Mouse (Mus musculus) megakaryocyte progenitor cell, adult 5-6 weeks (primary cell): ENCODE results near the gene Bbs12. TPM values are rescaled to one million over a fixed set of nuclear protein-coding genes. Genes with fewer than 3 reads are reported as not detected.
A peak's percentile ranks its signal among the peaks of the same experiment; 100 is the strongest.

ENCODE experiments used
- ATAC-seq: replicated peaks from 2 replicates; pipeline ENCODE4 v1.8.0; 2016; ENCODE audit warnings: mild to moderate bottlenecking, moderate TSS enrichment, inconsistent platforms; ENCODE audit not compliant: poor library complexity
- total RNA-seq, 2 experiments: library from RNA; stranded (forward) in 1 of 2; stranded (reverse) in 1 of 2; fragments of 157-497, 149-512 nt in 1 of 2; fragments of 200-1000 nt in 1 of 2; gene quantifications; 2 replicates each; pipeline versions ENCODE4 v1.2.3 to v1.2.4; 2015 to 2017

The Bbs12 gene
- 3.4 and 6.0 TPM in 2 replicates for total RNA-seq (2015)
- total RNA-seq (2017) = 6.6 TPM in 2 replicates

DNA sequence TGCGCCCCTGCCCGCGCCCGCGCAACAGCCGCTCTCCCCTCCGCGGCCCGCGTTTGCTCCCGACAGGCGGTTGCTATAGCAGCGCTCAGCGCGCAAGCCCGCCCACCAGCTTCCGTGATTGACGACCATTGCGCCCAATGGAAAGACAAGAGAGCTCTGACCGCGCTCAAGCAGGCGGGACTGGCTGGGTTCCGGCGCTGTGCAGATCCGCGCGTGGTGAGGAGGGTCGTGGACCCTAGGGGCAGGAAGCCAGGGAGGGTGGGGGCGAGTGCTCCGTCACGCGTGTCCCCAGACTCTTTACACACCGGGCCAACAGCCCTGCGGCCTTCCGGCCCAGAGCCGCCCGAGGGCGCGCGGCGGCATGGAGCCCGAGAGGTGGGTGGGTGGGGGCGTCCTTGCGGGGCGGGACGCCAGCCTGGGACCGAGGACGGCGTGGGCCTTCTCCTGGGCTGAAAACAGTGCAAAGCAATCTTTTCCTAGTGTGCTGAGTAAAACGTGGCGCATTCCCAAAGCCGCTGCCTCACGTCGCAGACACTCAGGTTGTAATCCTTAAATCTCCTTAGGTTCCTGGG is at the start of gene Bbs12, which contains the start of gene Cetn4:
TSS of gene Bbs12 (plus strand) at position 185 of the 572 bp plus-strand sequence.
TSS of gene Cetn4 (minus strand) at position 339 of the 572 bp plus-strand sequence.
- ATAC-seq = peak; percentile 98

DNA sequence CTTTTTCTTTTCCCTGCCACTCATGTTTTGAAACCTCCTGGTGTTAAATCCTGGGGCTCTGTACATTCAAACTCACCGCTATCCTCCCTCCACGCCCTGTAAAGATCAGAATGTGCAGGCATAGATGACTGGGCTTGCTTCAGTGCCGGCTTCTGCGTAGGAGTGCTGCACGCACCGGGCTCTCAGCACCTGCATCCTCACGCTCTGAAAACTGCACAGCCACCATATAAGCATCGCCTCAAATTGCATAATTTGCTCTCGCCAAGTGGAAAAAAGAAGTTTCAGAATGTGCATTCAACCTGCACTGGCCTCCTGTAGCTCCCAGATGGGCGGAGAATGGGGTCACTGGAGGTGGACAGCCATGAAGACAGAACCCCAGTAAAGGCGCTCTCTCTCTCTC is 44.0 kb upstream of the Bbs12 start:
- ATAC-seq = no peak

DNA sequence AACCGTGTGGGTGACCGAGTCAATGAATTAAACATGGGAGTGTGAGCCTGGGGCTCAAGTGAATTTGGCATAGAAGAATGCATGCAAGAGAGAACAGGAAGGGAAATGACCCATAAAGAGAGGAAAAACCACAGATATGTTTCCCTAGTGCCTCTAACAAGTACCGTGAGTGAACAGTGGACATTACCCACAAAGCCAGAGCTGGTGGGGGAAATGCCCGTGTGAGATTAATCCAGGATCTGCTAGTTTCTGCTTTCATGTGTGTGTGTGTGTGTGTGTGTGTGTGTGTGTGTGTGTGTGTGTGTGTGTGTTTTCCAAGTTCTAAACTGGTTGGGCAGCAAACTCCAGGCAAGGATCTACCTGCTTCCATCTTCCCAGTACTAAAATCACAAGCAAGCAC is 42.4 kb upstream of the Bbs12 start:
- no peak for ATAC-seq

DNA sequence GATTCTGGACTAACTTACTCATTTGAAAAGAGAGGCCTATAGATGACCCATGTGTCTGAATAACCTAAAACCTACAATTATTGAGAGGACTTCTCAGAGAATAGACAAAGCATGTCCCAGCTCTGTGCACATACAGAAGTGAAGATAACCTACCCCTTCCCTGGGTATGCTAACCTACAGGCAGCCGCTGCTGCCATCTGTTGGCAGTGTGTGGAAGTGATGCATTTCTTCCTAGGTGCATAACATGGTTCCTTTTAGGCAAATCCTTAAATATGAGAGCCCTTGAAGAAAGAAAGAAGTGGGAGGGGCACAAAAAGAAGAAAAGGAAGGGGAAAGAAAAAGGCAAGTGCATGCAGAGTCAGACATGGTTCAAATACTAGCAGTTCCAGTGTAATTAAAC is 41.1 kb upstream of the Bbs12 start:
- ATAC-seq = peak; percentile 85

DNA sequence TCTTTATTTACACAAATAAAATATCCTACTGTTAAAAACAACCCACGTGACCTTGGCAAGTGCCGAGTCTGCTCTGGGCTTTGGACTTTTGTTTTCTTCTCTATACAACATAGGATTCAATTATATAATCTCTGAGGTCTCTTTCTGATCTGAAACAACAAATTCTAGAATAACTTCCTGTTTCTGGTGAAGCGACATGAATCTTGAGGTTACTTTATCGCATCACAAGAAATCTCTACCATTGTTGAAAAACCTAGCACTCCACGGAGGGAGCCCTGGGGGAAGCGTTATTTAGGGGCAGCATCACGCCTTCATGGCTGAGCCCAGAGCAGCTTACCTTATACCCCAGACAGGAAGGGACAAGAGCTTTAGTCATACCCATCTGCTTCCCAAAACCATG is 39.3 kb upstream of the Bbs12 start:
- no peak for ATAC-seq

DNA sequence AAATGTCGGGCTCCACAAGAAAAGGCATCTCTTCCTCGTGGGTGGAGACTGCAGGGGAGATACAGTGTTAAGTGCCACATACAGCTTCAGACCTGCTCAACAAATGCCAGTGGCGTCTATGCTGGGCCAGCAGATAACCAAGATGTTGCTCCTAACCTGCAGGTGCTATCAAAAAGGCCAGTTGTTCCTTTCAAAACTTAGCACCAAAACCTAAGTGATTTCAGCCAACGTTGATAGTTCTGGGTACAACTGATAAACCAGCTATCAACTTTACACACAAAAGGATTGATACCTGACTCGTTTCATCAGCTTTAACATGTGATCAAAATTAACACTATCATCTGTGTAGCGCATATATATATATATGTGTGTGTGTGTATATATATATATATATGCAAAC is 37.7 kb upstream of the Bbs12 start:
- peak; percentile 81 for ATAC-seq

DNA sequence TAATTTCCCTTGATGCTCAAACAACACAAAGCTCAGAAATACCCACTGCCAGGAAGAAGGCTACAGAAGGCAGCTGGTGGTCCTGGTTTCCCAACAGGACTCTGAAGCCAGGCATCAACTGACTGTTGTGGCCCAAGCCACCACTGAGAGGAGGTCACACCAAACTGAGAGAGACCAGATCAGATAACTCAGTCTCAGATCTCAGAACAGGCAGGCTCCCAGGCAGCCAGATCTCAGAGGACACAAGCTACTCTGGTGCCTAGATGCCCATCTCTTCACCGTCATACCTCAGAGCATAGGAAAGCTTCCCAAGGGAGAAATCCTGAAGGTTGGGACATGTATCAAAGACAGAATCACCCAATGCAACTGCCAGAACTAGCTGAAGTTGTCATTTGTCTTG is 32.1 kb upstream of the Bbs12 start:
- peak; percentile 37; the same call in 1 of the 2 replicates for ATAC-seq

DNA sequence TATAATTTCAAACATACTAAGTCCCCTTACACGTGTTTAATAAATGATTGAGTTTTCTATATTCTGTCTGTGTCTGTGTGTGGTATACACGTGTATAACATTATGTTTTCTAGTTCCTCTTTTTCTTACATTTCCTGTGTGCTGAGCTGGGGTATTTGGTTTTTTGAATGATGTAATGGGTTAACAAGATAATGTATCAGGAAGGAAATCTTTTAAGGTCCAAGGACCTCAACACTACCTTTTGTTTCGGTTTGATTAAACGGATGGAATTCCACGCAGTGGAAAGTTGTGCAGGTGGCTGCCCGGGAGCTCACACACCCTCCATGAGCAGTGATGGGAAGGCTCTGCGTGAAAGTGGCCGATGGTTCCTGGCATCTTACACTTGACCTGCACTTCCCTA is 31.5 kb upstream of the Bbs12 start:
- peak; percentile 71 for ATAC-seq

DNA sequence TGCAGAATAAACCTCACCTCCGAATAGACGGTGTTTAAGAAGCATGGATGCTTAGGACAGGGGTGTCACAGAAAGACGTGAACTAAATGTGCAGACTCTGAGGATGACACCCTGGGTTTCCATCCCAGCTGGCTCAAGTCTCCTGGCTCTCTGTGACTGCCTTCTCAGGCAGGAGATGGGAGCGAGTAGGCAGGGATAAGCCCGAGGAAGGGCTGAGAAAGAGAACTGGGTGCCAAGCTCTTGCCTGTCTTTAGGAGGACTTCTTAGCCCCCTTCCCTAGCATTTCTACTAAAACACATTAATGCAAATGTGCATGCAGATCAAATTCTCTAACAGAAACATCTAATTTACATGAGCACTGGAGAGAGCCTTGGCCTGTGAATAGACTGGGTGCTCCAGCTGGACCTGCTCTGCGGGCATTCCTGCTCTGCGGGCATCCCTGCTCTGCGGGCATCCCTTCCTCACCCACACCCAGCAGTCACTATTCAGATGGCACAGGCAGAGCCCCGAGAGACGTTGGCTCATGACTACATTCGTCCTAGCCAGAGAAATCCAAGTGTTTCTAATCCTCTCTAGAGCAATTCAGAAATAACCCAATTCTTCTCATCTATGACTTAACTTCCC is 29.9 kb upstream of the Bbs12 start:
- ATAC-seq = no peak; the same call in 1 of the 2 replicates

DNA sequence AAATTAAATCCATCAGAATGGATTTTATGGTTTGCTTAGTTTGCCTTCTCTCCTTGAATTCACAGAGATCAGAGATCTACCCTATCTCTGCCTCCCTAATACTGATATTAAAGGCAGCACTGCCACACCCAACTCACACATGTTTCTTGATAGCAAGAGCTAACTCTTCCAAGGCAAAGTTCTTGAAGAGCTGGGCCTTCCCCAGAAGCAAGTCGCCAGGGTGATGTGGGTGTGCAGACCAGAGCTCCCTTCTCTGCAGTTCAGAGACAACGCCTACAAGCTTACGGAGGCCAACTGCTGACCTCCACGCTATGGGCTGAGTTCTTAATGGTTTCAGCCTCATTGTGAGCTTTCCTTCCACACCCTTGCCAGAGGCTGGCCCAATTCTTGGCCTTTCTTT is 29.1 kb upstream of the Bbs12 start:
- no peak for ATAC-seq

DNA sequence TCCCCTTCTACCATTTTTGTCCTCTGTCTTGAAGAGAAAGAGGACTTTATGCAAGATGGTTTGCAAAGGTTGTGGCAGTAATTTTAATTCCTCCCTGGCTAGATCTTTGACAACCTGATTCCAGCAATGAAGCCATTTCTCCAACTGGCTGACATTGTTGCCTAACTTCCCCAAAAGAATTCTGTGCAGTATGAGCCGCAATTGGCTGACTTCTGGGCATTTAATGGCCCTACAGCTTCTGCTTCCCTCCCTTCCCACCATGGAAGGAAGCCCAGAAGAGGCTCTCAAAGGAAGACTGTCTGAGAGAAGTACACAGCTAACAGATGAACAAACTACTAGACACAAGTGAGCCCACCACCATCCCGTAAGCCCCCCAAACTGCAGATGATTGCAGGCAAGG is 23.1 kb upstream of the Bbs12 start:
- peak; percentile 68 for ATAC-seq

DNA sequence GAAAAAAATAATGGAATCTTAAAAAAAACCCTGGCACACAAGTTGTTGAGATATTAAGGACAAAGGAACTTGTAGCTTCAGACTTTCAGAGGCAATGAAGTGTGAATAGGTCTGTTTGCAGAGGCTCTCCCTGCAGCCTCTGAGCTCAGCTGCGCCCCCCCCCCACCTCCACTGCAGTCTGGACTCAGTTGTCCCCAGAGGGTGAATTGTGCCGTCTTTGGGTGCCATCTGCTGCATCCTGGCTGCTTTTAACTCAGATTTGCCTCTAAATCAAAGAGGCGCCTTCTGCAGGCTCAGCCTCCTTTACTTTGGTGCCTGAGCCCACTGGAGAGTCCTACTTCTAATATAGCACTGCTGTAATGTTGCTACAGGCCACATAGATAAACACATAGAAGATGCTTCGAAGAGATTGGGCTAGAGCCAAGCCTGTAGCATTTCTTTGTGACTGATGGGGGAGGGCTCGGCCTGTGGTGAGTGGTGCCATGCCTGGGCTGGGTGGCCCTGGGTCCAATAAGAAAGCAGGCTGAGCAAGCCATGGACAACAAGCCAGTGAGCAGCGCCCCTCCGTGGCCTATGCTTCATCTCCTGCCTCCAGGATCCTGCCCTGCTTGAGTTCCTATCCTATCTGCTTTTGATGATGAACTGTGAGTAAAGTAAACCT is 21.3 kb upstream of the Bbs12 start:
- peak; percentile 37; the same call in 1 of the 2 replicates for ATAC-seq

DNA sequence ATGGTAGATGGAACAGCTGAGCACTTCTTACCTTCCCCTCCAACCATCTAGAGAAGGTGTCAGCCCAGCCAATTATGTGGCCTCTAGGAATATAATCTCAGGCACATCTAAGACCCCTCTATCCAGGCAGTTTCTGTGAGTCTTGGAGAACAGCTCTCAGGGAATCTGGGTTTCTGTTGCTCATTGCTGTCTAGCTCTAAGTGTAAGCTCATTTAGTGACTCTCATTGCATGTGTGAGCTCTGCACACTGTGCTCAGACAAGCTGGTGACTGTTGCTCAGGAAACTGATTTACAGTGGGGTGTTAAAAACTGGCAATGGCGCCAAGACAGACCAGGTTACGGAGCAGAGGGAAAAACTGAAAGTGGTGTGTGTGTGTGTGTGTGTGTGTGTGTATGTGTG is 20.4 kb upstream of the Bbs12 start:
- ATAC-seq = no peak

DNA sequence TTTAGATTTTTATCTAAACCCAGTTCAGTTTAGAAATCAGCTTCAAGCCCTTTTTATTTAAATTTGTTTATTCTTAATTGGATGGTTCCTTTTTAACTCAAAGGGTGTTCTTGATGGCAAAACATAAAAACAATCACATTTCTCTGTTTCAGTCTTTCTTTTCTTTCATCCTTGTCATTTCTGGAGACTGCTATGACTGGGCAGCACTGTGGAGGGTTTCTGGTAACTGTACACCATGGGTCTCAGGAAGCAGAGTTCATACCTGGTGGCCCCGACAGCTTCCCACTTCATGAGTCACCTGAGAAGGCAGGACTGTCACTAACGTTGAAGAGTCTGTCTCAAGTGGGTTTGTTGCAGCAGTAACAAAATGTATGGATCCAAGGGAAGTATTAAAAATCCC is 19.7 kb upstream of the Bbs12 start:
- ATAC-seq = no peak

DNA sequence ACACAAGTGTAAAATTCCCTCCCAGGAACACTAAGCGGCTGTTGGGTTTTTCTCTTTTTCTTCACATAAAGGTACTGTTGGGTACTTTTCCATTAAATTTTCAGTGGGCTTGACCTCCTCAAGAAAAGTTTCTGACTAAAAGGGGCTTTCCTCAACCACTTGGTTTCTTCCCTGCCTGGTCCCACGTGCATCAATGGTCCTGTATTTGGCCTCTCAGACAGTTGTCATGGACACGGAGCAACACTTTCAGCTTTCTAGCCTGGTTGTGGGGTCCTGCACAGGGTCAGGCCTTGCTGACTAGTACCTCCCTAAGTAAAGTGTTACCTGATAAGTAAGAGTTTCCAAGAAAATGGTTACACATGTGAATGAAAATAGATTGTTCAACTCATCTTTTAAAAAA is 12.9 kb upstream of the Bbs12 start:
- no peak for ATAC-seq

DNA sequence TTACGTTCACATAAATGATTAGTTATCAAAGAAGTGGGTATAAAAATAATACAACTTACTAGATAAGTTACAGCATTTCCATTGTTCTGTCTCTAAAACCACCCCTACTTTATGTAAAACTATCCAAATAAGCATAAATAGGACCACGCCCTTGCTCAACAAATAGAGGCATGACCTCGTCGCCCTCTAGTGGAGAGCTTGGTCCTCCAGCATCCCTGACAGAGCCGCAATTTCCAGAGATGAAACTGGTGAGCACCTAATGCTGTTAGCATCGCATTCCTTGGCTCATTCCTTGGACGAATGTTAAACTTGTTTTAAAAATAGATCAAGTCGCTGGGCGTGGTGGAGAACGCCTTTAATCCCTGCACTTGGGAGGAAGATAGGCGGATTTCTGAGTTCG is 9.7 kb upstream of the Bbs12 start:
- ATAC-seq = peak; percentile 94

DNA sequence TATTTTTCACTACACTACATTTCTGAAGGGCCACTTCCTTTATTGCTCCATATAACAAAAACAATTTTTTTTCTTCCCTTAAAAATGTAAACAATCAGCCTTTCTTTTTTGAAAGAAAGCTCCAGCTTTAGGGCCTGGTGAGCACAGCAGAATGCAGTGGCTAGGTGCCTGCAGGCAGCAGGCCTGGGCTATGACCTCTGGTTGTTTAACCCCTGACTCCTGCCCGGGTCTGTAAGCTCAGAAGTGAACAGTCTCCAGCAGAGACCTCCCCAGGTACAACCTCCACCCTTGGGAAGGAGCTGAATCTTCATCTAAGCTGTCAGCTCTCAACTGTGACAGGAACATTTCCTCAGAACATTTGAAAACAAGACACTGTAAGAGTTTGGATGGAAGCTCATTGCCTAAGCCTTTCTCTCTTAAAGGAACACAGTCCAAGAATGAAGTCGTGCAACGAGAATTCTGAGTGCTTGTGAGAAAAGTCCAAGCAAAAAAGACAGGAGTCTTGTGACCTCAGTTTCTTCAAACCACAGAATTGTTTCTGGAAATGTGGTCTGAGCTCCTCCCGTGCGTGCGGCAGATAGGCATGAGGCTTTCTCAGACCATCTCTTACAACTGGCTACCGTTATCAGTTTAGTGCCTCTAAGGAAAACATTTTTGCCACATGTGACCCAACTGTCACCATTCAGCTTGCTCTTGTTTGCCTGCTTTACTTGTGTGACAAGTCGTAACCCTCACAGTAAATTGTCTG is 8.8 kb upstream of the Bbs12 start:
- ATAC-seq = peak; percentile 91

DNA sequence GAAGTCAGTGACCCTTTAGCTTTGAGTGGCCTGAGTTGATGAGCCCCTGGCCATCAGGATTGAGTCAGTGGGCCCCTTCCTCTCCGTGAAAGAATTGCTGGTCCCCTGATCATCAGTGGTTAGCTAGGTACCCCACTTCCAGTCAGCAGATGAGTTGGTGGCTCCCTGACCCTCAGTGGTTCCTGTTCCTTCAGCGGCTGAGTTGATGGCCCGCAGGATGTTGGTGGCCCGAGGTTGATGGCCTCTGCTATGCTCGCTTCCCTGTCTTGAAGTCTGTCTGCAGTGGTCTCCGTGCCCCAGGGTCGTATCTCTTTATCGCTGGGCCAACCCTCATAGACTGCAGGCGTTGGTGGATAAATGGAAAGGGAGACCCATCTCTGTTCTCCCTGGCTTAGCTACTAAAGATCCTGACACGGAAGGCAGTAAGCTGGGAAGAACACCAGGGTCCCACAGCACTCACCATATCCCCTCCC is 421 bp upstream of the Bbs12 start:
- ATAC-seq = peak; percentile 24

DNA sequence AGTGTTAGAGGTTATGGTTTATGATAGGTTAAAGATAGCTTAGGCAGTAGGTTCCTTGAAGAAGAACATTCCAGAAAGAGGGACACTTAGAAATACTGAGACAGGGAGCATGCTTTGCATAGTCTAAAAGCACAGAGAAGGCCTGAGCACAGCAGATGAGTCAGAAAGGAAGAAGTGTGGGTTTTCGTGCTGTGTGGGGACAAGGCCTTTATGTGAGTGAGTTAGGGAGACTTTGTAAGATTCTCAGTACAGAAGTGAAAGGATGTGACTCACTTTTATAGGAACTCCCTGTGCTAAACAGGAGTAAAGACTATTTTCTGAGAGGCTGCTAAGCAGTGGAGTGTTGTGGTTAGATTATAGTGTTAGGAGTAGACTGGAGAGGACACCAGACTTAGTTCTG is 1.0 kb downstream of the Bbs12 start:
- ATAC-seq = peak; percentile 42

DNA sequence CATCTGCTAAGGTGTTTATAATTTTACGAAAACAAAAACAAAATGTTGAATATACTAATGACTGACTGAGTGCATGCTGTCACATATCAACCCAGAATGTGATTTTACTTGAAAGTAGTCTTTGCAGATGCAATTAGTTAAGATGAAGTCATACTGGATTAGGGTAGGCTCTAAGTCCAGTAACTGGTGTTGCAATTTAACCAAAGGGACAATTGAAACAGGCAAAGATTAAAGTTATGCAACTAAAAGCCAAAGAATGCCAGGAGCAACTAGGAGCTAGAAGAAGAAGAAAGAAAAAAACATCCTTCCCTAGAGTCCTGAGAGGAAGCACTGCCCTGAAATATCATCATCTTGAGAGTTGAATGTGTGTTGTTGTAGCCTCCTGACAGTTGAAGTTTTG is 3.9 kb downstream of the Bbs12 start:
- no peak for ATAC-seq

DNA sequence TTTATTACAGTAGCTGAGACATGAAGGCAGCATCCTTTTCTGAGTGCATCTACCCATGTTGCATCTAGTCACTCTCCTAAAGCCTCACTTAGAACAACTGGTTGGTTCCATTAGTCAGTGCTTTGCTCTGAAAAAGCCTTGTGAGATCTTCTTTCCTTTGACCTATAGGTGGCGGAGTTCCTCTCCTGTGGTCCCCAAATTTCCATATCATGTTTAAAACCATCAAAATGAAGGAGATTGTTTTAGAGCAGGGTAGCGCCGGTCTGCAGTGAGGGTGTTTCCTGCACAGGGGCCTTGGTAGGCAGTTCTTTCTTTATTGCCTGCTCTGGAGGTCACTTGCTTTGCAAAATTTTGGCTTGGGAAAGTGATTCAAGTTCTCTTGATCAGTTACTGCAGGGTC is 12.0 kb downstream of the Bbs12 start:
- ATAC-seq = peak; percentile 78
